Mouse (Mus musculus) kidney, adult 2 months (tissue): ENCODE measurements around the gene Syt7. TPM values are rescaled to one million over a fixed set of nuclear protein-coding genes. Genes with fewer than 3 reads are reported as not detected.

Source experiments
- DNase-seq: peaks from one replicate; pipeline ENCODE4 v3.0.0; 2021
- H3K27ac ChIP-seq: fragments of 200-500 bp; 2 replicates; pipeline ENCODE4 v1.5.1; 2012; ENCODE audit warnings: low read depth, low read length, control low read depth, inconsistent platforms; ENCODE audit not compliant: insufficient read depth
- H3K27me3 ChIP-seq: fragments of 200-500 bp; replicated peaks from 2 replicates; pipeline ENCODE4 v1.6.1; 2012; ENCODE audit warnings: mild to moderate bottlenecking, moderate library complexity, low read length, inconsistent platforms; ENCODE audit not compliant: control insufficient read depth, insufficient read depth
- H3K36me3 ChIP-seq: fragments of 200-500 bp; 2 replicates; pipeline ENCODE4 v1.6.1; 2012; ENCODE audit warnings: mild to moderate bottlenecking, moderate library complexity, low read length, inconsistent platforms; ENCODE audit not compliant: control insufficient read depth, insufficient read depth
- H3K4me1 ChIP-seq: fragments of 200-500 bp; 2 replicates; pipeline ENCODE4 v1.6.1; 2011; ENCODE audit warnings: low read length; ENCODE audit not compliant: control insufficient read depth, insufficient read depth
- H3K4me3 ChIP-seq: fragments of 200-500 bp; 2 replicates; pipeline ENCODE4 v1.5.1; 2011; ENCODE audit warnings: mild to moderate bottlenecking, low read depth, low read length, control low read depth; ENCODE audit not compliant: insufficient read depth
- CTCF ChIP-seq: fragments of 200-500 bp; conservative IDR thresholded peaks from 2 replicates; pipeline ENCODE4 v1.5.1; 2011; ENCODE audit warnings: low read depth, mild to moderate bottlenecking, control low read depth, low read length, moderate library complexity, mixed read lengths; ENCODE audit not compliant: insufficient read depth, insufficient read length
- POLR2A ChIP-seq: fragments of 200-500 bp; IDR thresholded peaks from one replicate; pipeline ENCODE4 v1.6.1; 2011; ENCODE audit warnings: low read depth, low read length, control low read depth
- WGBS: fragments of 180-500 bp; shearing (Covaris S2); methylation state at CpG from one replicate; pipeline ENCODE4 v1.1.7; 2018; 5-methylcytosine and 5-hydroxymethylcytosine counted together
- polyA plus RNA-seq: library from polyadenylated mRNA; depleted of rRNA; stranded (reverse); fragments of >200 nt; gene quantifications from 2 replicates; pipeline ENCODE4 v1.2.3, GENCODE M21; 2012

Gene Syt7
- polyA plus RNA-seq, 1 experiment: 4.6 TPM

- WGBS: 25% methylated on average over 7 of the region's 7 CpGs
Observed at GRCm38 (mm10) chr19:10461584-10461983, 72.7 kb downstream of the Syt7 start.

GRCm38 (mm10) chr19:10464427-10464826, 75.5 kb downstream of the Syt7 start:
- 69% methylated on average over 4 of the region's 4 CpGs for WGBS
- no peak for DNase-seq
- no peaks in the 10 kb centered on the region for H3K27me3 ChIP-seq

More at GRCm38 (mm10) chr19:10461584-10461983, 72.7 kb downstream of the Syt7 start:
- no peaks in the 10 kb centered on the region for H3K36me3 ChIP-seq
- H3K4me1 ChIP-seq: no peaks in the 10 kb centered on the region
- 0 out of 2 replicates have a peak, but pooled peaks cover 1% of the 10 kb centered on the region for H3K27me3 ChIP-seq
- H3K4me3 ChIP-seq: no peak overlapping the region
- H3K27ac ChIP-seq: no peak overlapping the region
- TF ChIP-seq CTCF (no peak), POLR2A (no peak)
- DNase-seq: no peak

GRCm38 (mm10) chr19:10469171-10469658, 80.3 kb downstream of the Syt7 start:
- no peaks in the 10 kb centered on the region for H3K27me3 ChIP-seq
- WGBS: 33% methylated on average over 8 of the region's 8 CpGs
- no peak for DNase-seq
- no peak overlapping the region for H3K27ac ChIP-seq
- no peak overlapping the region for H3K4me3 ChIP-seq
- H3K4me1 ChIP-seq: no peaks in the 10 kb centered on the region
- TF ChIP-seq CTCF: no peak
- no peaks in the 10 kb centered on the region for H3K36me3 ChIP-seq

More at GRCm38 (mm10) chr19:10464427-10464826, 75.5 kb downstream of the Syt7 start:
- H3K4me3 ChIP-seq: no peak overlapping the region
- TF ChIP-seq CTCF: no peak
- no peak for TF ChIP-seq POLR2A
- no peaks in the 10 kb centered on the region for H3K36me3 ChIP-seq
- H3K27ac ChIP-seq: no peak overlapping the region
- no peaks in the 10 kb centered on the region for H3K4me1 ChIP-seq

DNA sequence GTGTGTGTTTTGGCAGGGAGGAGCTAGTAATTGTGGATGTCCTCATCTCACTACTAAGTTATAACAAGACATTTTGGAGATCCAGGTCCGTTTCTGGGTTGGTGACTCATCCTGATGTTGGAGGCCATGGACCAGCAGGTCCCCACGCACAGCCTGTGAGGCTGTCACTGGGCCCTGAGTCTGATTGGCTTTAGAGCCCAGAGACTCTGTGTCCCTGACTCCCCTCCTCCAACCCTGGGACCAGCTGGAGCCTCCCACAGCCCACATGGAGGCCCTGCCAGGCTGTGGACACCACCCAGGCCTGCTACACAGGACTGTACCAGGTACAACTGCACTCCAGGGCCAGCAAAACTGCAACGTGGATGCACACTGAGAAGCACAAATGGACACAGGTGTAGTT, 84.1 kb downstream of the Syt7 start:
- Histone ChIP-seq H3K4me1 (no peaks in the 10 kb centered on the region), H3K4me3 (no peak overlapping the region), H3K27me3 (no peaks in the 10 kb centered on the region), H3K27ac (no peak overlapping the region), H3K36me3 (no peaks in the 10 kb centered on the region)
- DNase-seq: no peak
- 86% methylated on average over 3 of the region's 3 CpGs for WGBS
- TF ChIP-seq POLR2A: no peak

- DNase-seq: no peak
- no peaks in the 10 kb centered on the region for H3K4me1 ChIP-seq
- H3K36me3 ChIP-seq: no peaks in the 10 kb centered on the region
- WGBS: 31% methylated on average over 6 of the region's 6 CpGs
- no peaks in the 10 kb centered on the region for H3K27me3 ChIP-seq
- TF ChIP-seq CTCF (no peak), POLR2A (no peak)
- no peak overlapping the region for H3K4me3 ChIP-seq
- no peak overlapping the region for H3K27ac ChIP-seq
Observed at GRCm38 (mm10) chr19:10473779-10474178, 84.9 kb downstream of the Syt7 start.

DNA sequence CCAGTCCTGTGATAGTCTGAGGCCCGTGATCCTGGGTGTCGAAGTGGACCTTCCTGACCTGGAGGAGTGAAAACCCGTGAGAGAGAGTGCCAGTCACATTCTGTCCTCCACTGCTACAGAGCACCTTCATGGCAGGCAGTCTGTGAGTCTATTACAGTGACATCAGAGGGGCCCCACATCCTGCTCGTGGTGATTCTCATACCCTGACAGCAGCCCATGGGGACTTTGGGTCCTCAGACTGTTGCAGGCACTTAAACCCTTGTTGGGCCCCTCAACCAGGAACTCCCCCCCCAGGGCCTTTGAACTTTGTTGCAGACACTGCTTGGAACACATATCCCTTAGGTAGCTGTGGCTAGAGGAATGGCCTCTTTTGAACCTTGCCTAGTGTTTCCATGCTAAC, 90.7 kb downstream of the Syt7 start:
- H3K4me1 ChIP-seq: no peaks in the 10 kb centered on the region
- H3K27ac ChIP-seq: no peak overlapping the region
- TF ChIP-seq POLR2A (no peak), CTCF (no peak)
- H3K4me3 ChIP-seq: no peak overlapping the region
- WGBS: 55% methylated on average over 4 of the region's 4 CpGs
- no peaks in the 10 kb centered on the region for H3K36me3 ChIP-seq
- no peak for DNase-seq
- no peaks in the 10 kb centered on the region for H3K27me3 ChIP-seq

- 48% methylated on average over 6 of the region's 6 CpGs for WGBS
- Histone ChIP-seq H3K4me3 (no peak within 1 kb of the TSS), H3K27ac (no peak within 1 kb of the TSS), H3K4me1 (no peaks in the 10 kb centered on the region), H3K36me3 (no peaks in the 10 kb centered on the region), H3K27me3 (no peaks in the 10 kb centered on the region)
- DNase-seq: no peak
- no peak for TF ChIP-seq CTCF
- TF ChIP-seq POLR2A: no peak
Observed at GRCm38 (mm10) chr19:10482703-10483102, 93.8 kb downstream of the Syt7 start, which contains the start of gene Ppp1r32. Ppp1r32 (minus strand) TSS chr19:10482928.
